Mouse (Mus musculus): ENCODE measurements around the gene Pigw. TPM values are rescaled to one million over a fixed set of nuclear protein-coding genes. Genes with fewer than 3 reads are reported as not detected.
A peak's percentile ranks its signal among the peaks of the same experiment; 100 is the strongest.

Pigw gene
- total RNA-seq (2014; fragmentation: Nextera tagmentation) (10.2 and 11.1 TPM in 2 replicates), total RNA-seq (2017) (12.3 and 14.5 TPM in 2 replicates)

GRCm38 (mm10) chr11:84879772-84880464, at the start of gene Pigw, which contains the start of gene Myo19:
Pigw (minus strand) TSS chr11:84880285.
Myo19 (plus strand) TSS chr11:84880148.
- ATAC-seq (replicated peaks; ENCODE audit: low FRiP score, low TSS enrichment, poor library complexity, severe bottlenecking), result peak; percentile 80

GRCm38 (mm10) chr11:84920981-84921380, 40.9 kb upstream of the Pigw start:
- no peak for ATAC-seq (replicated peaks; ENCODE audit: low FRiP score, low TSS enrichment, poor library complexity, severe bottlenecking)

DNA sequence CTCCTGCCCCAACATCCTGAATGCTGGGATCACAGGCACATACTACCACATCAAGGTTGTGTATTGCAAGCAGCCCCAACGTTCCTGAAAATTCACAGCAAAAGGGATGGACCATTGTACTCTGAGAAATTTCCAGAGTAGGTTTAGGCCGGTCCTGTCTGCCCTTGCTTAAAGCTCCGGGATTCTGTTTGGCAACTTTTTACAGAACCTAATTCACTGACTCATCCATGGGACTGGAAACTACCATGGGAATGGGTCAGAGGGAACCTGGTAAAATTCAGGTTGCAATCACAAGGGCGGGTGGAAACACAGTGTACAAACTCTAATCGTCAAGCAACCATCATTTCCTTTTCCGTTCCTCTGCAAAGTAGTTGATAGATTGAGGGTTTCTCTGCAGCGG, 39.9 kb upstream of the Pigw start:
- ATAC-seq (replicated peaks; ENCODE audit: low FRiP score, low TSS enrichment, poor library complexity, severe bottlenecking), result no peak

DNA sequence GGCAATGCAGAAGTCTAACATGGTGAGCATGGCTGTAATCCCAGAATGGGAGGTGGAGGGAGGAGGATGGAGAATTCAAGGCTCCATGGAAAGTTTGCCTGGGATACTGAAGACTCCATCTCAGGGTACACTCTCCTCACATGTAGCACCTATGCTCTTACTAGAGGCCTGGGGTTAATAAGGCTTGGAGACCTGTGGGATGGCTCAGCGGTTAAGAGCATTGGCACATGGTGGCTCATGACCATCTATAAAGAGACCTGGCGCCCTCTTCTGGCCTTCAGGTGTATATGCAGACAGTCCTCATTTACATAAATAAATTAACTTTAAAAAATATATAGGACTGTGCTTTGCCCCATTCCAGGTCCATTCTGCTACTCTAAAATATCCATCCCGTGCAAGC, 39.2 kb upstream of the Pigw start:
- ATAC-seq (replicated peaks; ENCODE audit: low FRiP score, low TSS enrichment, poor library complexity, severe bottlenecking), result 0 out of 2 replicates have a peak, but pooled peaks have one; percentile 27

GRCm38 (mm10) chr11:84918425-84918824, 38.3 kb upstream of the Pigw start:
- peak; percentile 75 for ATAC-seq (replicated peaks; ENCODE audit: low FRiP score, low TSS enrichment, poor library complexity, severe bottlenecking)

DNA sequence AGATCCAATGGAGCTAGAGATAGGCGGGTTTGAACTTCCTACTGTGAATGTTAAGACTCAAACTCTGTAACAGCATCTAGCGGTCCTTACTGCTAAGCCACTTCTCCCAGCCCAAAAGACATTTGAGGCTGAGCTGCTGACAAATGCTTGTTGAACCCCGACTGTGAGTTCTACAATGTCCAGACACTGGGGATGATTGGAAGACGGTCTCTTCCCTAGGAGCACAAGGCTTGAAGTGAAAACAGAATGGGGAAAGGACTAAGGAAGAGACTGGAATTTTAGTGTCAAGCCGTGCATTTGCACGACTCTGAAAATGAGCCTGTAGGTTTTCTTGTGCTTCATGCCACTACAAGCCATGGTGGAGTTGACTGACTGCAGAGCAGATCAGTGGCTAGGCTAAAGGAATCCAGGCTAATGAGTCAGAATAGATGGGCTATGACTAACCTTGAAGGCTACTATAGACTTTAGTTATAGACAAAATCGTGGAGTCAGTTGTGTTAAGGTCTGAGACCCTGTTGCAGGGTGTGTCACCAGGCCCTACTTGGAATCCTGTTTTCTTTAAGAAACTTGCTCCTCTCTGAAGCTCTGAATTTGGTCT, 36.7 kb upstream of the Pigw start:
- no peak for ATAC-seq (replicated peaks; ENCODE audit: low FRiP score, low TSS enrichment, poor library complexity, severe bottlenecking)

- peak; percentile 86 for ATAC-seq (replicated peaks; ENCODE audit: low FRiP score, low TSS enrichment, poor library complexity, severe bottlenecking)
These were observed 36.1 kb upstream of the Pigw start, which contains the start of gene Znhit3 for GRCm38 (mm10) chr11:84916053-84916702. Znhit3 (minus strand) TSS chr11:84916366.

GRCm38 (mm10) chr11:84914673-84915072, 34.6 kb upstream of the Pigw start:
- ATAC-seq (replicated peaks; ENCODE audit: low FRiP score, low TSS enrichment, poor library complexity, severe bottlenecking), result peak; percentile 39; the same call in 1 of the 2 replicates

DNA sequence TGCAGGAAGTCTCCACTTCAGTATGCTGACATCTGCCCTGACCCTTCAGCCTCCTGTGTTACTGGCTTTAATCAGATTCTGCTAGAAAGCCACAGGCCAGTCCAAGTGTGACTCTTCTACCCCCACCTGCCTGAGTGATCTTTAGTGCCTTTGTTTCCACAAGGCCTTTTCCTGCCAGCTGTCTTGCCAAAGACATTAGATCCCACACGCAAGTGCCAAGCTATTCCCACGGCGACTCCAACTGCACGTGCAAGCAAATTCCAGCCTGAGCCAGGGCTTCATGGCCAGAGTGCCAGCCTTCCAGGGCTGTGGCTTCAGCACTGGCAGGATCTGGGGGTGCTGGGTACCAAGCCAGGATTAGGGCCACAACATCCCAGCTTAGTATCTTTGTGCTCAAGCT, 30.3 kb upstream of the Pigw start:
- no peak for ATAC-seq (replicated peaks; ENCODE audit: low FRiP score, low TSS enrichment, poor library complexity, severe bottlenecking)

DNA sequence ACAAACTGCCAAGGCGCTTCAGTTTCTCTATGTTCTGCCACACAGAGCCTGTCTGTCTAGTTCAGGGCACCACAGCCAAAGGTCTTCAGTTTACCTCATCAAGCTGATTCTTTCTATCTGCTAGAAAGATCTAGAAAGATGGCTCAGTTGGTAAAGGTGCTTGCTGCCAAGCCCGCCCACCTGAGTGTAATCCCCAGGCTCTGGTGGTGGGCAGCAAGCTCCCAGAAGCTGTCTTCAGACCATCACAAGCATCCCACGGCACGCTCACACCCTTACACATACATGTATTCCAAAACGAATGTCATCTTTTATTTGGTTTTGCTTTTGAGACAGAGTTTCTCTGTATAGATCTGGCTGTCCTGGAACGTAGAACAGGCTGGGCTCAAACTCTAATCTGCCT, 28.4 kb upstream of the Pigw start:
- no peak for ATAC-seq (replicated peaks; ENCODE audit: low FRiP score, low TSS enrichment, poor library complexity, severe bottlenecking)

GRCm38 (mm10) chr11:84907081-84907480, 27.0 kb upstream of the Pigw start:
- ATAC-seq (replicated peaks; ENCODE audit: low FRiP score, low TSS enrichment, poor library complexity, severe bottlenecking), result no peak

GRCm38 (mm10) chr11:84904597-84905144, 24.6 kb upstream of the Pigw start:
- no peak for ATAC-seq (replicated peaks; ENCODE audit: low FRiP score, low TSS enrichment, poor library complexity, severe bottlenecking)

- ATAC-seq (replicated peaks; ENCODE audit: low FRiP score, low TSS enrichment, poor library complexity, severe bottlenecking), result no peak
These were observed 13.0 kb upstream of the Pigw start for GRCm38 (mm10) chr11:84893113-84893512.

- no peak for ATAC-seq (replicated peaks; ENCODE audit: low FRiP score, low TSS enrichment, poor library complexity, severe bottlenecking)
These were observed 11.6 kb upstream of the Pigw start for GRCm38 (mm10) chr11:84891705-84892104.

DNA sequence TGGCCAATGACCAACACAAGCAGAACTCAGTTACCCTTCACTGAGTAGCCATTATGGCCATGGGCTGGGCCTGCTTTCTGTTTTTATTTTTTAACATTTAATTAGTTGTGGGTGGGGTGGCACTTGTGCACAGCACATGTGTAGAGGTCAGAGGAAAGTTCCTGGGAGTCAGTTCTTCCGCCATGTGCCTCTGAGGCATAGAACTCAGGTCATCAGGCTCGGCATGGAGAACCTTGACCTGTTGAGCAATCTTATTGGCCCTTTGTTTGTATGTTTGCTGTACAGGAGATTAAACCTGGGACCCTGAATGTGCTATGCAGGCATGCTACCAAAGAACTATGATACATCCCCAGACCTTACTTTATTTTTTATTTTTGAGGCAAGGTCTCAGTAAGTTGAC, 9.4 kb upstream of the Pigw start:
- ATAC-seq (replicated peaks; ENCODE audit: low FRiP score, low TSS enrichment, poor library complexity, severe bottlenecking), result no peak

- ATAC-seq (replicated peaks; ENCODE audit: low FRiP score, low TSS enrichment, poor library complexity, severe bottlenecking), result no peak
These were observed 7.9 kb upstream of the Pigw start for GRCm38 (mm10) chr11:84888025-84888424.

DNA sequence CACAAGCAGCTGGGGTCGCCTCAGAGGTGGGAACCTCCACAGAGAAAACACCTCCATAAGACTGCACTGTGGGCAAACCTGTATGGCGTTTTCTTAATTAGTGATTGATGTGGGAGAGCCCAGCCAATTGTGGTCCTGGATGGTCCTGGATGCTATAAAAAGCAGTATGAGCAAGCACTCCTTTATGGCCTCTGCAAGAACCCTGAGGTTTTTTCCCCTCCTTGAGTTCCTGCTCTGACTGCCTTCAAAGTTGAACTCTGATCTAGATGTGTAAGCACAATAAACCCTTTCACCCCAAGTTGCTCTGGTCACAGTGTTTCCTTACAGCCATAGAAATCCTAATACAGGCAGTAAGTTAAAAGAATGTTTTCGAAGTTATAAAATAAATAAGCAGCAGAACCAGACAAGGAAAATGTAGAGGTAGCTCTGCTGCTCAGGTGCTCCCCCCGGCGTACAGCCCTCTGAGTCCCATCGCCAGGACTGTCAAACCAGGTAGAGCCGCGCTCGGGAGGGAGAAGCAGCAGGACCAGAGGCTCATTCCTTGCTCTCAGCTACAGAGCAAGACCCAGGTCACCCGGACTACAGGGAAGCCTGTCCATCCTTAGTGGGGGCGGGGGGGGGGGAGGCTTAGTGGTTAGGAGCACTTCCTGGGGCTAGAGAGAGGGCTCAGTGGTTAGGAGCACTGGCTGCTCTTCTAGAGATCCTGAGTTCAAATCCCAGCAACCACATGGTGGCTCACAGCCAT, 6.9 kb upstream of the Pigw start:
- ATAC-seq (replicated peaks; ENCODE audit: low FRiP score, low TSS enrichment, poor library complexity, severe bottlenecking), result no peak

DNA sequence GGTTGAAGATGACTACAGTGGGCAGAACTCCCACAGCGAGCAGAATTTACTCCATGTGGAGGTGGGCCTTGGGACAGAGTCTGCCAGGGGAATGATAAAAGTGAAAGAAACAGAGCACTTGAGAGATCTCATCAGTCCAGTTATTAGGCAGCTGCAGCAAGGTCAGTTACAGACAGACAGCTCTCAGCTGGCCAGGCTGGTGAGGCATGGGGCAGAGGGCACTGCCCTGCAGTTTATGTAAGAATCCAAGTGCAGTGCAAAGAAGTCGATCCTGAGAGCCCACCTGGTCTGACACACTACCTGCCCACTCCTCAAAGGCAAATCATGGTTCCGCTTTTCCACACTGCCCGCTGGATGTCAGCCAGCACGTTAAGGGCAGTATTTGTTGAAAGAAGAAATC, 6.2 kb upstream of the Pigw start:
- no peak for ATAC-seq (replicated peaks; ENCODE audit: low FRiP score, low TSS enrichment, poor library complexity, severe bottlenecking)

DNA sequence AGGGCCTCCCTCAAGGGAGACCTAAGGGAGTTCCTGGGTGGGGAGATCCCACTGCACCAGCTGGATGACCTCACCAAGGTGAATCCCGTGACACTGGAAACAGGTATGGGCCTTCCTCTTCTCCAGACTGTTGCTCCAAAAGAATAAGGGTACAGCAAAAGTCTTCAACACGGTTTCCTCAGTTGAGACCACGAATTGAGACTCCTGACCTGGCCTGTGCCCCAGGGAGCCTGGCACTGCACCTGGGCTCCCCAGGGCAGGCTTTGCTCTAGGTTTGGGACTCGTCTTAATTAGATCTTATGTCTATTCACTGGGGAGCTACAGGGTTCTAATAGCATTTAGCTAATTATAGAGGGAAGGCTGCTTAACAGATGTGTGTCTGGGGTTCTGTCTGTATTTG, 5.2 kb upstream of the Pigw start:
- ATAC-seq (replicated peaks; ENCODE audit: low FRiP score, low TSS enrichment, poor library complexity, severe bottlenecking), result no peak

DNA sequence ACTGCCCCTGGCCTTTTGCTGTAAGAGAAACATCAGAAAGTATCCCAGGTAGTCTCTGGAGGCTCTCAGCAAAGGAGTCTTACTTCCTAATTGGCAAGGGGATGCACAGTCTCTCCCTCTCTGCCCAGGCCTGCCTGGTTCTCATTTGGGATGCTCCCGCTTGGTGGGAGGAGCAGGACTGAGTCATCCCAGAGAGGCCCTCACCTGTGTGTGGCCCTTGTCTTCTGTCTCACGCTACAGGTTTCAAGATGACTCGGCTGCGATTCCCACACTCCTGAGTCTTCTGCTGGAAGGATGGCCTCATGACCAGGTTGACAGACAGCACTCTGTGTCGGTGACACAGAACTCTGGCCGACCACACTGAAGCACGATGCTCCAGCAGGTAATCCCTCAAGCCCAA, 2.3 kb upstream of the Pigw start:
- ATAC-seq (replicated peaks; ENCODE audit: low FRiP score, low TSS enrichment, poor library complexity, severe bottlenecking), result no peak
